Mouse (Mus musculus): ENCODE measurements around the gene Tmem171. TPM values are rescaled to one million over a fixed set of nuclear protein-coding genes. Genes with fewer than 3 reads are reported as not detected.

The Tmem171 gene
- not detected for total RNA-seq (2021)
- long read RNA-seq, partial matches to known transcripts, result 0 of 1 reads
- long read RNA-seq, other reads (novel, unspliced or antisense), result 1 of 1 reads

- no peak for DNase-seq (ENCODE audit: low spot score in 2 of 2)
Observed at GRCm38 (mm10) chr13:98694773-98695314, at the start of gene Tmem171. Gene Tmem171, minus strand, starts transcription at chr13:98694834.

- DNase-seq (ENCODE audit: low spot score in 2 of 2), result no peak
Observed at GRCm38 (mm10) chr13:98743829-98744228, 49.2 kb upstream of the Tmem171 start.

DNA sequence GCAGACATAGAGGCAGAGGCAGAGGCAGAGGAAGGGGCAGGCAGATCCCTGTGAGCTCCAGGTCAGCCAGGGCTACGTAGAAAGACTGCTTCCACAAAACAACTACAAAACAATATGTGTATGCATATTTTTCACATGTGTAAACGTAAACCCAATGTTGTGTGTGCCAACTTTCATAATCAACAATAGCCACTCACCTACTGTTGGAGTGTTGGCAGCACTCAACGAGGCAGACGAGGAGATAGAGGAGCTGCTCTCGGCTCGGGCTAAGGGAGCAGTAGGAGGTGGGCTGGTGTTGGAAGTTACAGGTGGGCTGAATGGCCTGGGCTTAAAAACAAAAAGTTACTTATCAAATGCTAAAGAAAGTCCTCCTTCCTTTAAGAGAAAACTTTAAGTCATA, 48.6 kb upstream of the Tmem171 start:
- no peak for DNase-seq (ENCODE audit: low spot score in 2 of 2)

DNA sequence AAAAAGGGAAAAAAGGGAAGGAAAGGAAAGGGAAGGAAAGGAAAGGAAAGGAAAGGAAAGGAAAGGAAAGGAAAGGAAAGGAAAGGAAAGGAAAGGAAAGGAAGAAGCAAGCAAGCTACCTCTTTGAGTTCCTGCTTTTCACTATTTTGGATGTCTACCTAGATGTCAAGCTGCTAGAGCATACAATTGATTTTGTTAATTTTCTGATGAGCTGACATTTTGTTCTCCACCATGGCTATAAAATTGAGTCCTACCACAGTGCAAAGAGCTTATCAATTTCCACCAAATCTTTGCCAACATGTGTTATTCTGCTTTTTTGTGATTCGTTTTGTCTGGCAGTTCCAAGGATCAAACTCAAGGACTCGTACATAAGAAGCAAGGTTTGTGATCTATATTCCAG, 43.6 kb upstream of the Tmem171 start:
- DNase-seq (ENCODE audit: low spot score in 2 of 2), result no peak

- no peak for DNase-seq (ENCODE audit: low spot score in 2 of 2)
Observed at GRCm38 (mm10) chr13:98733292-98733691, 38.7 kb upstream of the Tmem171 start.

DNA sequence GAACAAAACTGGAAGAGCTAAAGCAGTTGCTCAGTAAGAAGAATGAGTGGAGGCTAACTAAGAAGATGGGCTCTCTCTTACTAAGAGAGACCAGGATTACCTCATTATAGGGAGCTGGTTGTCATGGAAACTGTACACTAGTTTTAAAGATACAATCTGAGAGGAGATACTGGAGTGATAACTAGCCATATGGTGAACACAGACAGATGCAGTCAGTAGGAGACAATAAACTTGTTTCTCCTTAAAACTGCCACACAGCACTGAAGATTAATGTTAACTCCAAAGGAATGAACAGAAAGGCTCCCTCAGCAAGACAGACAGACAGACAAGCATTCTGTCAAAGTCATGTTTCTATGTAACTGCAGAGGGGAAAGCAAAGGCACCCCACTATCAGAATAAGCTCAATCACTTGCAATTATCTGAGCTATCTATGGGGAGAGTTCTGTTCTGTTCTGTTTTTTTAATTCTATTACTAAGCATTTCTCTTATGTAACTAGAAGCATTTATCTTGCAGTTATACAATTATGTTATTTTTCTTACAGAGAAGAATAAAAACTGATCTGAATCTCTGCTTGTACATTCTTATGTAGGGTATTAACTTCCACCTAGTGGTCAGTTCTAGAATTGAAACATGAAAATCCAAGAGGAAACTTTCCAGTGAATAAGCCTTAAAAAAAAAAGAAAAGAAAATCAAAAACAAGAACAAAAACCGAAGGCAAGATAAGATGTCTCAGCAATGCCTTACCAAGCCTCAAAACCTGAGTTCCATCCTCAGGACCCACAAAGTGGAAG, 34.8 kb upstream of the Tmem171 start:
- no peak for DNase-seq (ENCODE audit: low spot score in 2 of 2)

- no peak for DNase-seq (ENCODE audit: low spot score in 2 of 2)
Observed at GRCm38 (mm10) chr13:98726494-98726893, 31.9 kb upstream of the Tmem171 start.

DNA sequence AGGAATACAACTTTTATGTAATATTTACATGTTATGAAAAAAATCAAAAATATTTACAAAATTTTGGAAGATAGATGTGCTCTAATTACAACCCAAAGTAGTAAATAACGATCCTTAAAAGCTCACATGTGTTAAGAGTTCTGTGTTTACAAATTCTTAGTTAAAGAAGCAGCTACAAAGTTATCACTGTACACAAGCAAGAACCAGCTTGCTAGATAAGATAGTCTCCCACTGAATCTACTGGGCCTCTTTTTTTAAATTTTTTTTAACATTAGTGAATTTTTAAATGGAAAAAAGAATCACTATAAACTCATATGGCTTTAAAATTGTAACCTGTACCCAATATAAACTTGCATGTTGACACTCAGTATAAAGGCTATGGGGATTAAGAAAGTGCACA, 28.8 kb upstream of the Tmem171 start:
- no peak for DNase-seq (ENCODE audit: low spot score in 2 of 2)

GRCm38 (mm10) chr13:98722296-98722695, 27.7 kb upstream of the Tmem171 start:
- DNase-seq (ENCODE audit: low spot score in 2 of 2), result no peak

DNA sequence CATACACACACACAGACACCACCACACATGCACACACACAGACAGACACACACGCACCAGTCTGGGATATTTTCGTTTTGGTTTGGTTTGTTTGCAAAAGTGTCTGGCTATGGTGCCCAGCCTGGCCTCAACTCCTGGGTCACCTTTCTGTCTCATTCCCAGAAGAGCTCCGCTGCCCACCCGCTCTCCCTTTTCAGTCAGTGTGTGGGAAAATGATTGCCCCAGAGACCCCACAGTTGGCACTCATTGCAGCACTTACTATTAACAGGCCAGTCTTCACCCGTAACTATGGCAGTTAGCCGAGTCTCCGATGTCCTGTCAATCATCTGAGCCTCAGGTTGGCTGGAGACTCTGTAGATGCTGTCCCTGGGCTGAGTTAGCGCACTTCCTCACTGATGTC, 21.5 kb upstream of the Tmem171 start:
- no peak for DNase-seq (ENCODE audit: low spot score in 2 of 2)

- no peak for DNase-seq (ENCODE audit: low spot score in 2 of 2)
Observed at GRCm38 (mm10) chr13:98715443-98715990, 20.9 kb upstream of the Tmem171 start.

- DNase-seq (ENCODE audit: low spot score in 2 of 2), result no peak
Observed at GRCm38 (mm10) chr13:98710655-98711054, 16.0 kb upstream of the Tmem171 start.

- no peak for DNase-seq (ENCODE audit: low spot score in 2 of 2)
Observed at GRCm38 (mm10) chr13:98710236-98710635, 15.6 kb upstream of the Tmem171 start.

DNA sequence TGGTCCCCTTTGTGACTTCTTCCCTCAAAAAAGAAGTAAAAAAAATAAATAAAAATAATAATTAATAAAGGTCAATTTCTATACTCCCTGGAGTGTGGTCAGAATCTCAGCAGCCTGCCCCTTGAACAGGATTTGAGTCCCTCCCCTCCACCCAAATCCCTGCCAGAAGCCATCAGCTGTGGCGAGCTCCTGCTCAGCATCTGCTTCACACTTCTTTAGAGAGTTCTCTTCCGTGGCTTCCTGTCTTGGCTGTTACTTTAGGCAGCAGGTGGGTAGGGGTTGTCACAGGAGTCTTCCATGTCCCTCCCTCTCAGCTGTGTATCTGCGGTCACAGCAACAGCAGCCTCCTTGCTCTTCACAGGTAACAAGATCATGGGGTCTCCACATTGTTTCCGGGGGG, 10.9 kb upstream of the Tmem171 start:
- DNase-seq (ENCODE audit: low spot score in 2 of 2), result no peak

DNA sequence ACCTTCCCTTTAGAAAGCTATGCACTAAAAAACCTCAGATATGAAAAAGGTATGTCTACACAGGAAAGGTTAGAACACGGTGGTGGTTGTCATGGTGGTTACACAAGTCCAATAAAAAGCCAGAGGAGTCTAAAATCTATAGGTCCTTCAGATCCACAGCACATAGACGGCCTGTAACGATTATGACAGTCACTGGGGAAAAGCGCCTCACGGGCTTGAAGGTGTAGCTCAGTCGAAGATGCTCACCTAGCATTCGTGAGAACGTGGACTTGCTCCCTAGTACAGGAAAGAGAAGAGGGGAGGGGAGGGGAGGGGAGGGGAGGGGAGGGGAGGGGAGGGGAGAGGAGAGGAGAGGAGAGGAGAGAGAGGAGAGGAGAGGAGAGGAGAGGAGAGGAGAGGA, 9.2 kb upstream of the Tmem171 start:
- DNase-seq (ENCODE audit: low spot score in 2 of 2), result no peak

DNA sequence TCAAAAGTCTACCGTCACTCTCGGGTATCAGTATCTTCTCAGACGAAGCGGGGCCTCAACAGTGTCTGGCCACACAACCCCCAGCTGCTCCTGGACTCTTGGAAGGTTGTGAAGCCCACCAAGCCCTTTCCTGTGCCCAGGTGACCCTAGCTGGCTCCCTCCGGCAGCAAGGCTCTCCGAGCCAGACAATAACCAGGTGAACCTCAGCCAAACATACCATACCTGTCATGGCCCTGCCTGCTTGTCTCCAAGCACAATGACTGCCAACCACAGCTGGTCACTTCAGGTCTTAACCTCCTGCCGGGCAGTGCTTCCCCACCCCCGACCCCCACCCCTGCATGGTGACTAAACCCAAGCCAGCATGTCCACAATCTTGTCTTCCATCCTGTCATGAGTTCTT, 7.7 kb upstream of the Tmem171 start:
- no peak for DNase-seq (ENCODE audit: low spot score in 2 of 2)

GRCm38 (mm10) chr13:98701309-98701675, 6.7 kb upstream of the Tmem171 start:
- no peak for DNase-seq (ENCODE audit: low spot score in 2 of 2)

DNA sequence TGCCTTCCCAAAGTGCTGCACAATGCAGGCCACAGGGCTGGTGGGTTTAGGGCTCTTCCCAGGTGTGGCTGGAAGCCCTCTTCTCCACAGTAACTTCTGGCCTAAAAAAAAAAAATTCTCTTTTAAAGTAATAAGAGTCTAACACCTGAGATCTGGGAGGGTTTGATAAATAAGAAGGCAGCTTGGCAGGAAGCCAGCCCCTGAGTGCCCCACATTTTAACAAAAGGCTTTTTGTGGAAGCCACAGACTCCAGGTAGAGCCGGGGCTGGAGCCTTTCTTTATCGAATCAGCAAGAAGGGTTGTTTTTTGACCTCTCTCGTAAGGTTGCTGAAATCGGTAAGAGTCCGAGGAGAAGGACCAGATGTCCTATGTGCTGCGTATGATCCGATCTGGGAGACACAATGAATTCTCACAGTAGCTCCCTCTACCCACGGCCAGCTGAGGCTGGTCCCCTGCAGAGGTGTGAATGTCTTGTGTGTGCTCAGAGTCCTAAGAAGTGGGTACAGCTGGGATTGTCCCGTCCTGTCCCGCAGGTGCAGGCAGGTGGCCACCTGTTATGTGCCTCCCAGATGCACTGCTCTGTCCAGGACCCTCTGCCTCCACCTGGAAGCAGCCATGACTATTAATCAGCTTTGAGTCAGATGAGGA, 6.2 kb upstream of the Tmem171 start:
- DNase-seq (ENCODE audit: low spot score in 2 of 2), result no peak

GRCm38 (mm10) chr13:98699982-98700540, 5.4 kb upstream of the Tmem171 start:
- peak in 1 of 2 experiments; percentile 5 for DNase-seq (ENCODE audit: low spot score in 2 of 2)

DNA sequence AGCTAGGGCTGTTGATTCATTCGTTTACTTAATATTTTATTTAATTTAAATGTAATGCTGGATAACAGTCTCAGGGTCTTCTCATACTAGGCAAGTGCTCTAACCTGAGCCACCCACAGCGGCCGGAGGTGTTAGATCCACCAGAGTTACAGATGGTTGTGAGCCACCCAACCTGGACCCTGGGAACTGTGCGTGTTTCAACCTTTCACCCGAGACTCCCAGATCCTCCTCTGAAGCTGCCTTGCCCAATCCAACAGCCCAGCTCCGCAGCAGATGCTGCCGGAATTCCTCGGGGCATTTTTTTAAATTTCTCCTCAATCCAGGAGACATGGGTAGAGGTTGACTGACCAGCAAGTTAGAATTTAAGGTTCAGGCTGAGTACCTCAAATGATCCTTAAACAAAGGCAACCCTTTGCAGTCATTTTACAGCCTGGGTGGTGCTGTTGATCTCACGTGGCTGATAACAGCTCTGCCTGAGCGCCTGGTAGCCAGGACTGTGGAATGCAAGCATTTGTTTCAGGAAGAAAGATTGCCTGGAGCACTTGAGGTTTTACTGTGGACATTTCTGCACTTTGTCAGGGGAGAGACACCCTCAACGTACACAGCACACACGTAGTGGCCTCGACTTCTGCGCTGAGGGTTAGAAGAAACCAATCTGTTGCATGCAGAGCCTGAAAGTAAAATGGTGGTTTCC, 4.6 kb upstream of the Tmem171 start:
- no peak for DNase-seq (ENCODE audit: low spot score in 2 of 2)

- no peak for DNase-seq (ENCODE audit: low spot score in 2 of 2)
Observed at GRCm38 (mm10) chr13:98696716-98697115, 2.1 kb upstream of the Tmem171 start.

Data from layer of hippocampus, postnatal 10 days (tissue).